Mouse (Mus musculus) CH12.LX (cell line): ENCODE measurements around the gene Polr1d. TPM values are rescaled to one million over a fixed set of nuclear protein-coding genes. Genes with fewer than 3 reads are reported as not detected.

ENCODE experiments used
- DNase-seq: peaks from one replicate; pipeline ENCODE4 v3.0.0-alpha.2; 2013; ENCODE audit errors: extremely low read depth
- H3K27ac ChIP-seq: 2 replicates; pipeline ENCODE4 v1.5.1; 2012; ENCODE audit warnings: low read depth, mild to moderate bottlenecking, control low read depth, moderate library complexity; ENCODE audit not compliant: insufficient read depth
- H3K27me3 ChIP-seq: replicated peaks from 2 replicates; pipeline ENCODE3; 2012; ENCODE audit warnings: inconsistent platforms
- H3K36me3 ChIP-seq, 2 experiments: replicated peaks in 1 of 2; 2 replicates each; pipeline versions ENCODE3 to v1.6.1; 2012; ENCODE audit warnings: inconsistent platforms in 1 of 2, low read length in 1 of 2, mild to moderate bottlenecking in 1 of 2, mixed read lengths in 1 of 2, moderate library complexity in 1 of 2; ENCODE audit not compliant: control insufficient read depth in 1 of 2, insufficient read depth in 1 of 2
- H3K4me1 ChIP-seq, 2 experiments: 2 replicates each; pipeline ENCODE4 v1.6.1; 2012; ENCODE audit warnings: inconsistent platforms in 1 of 2, moderate library complexity in 1 of 2; ENCODE audit not compliant: insufficient read depth in 2 of 2, control insufficient read depth in 1 of 2
- H3K4me2 ChIP-seq: 2 replicates; pipeline ENCODE4 v1.6.1; 2012; ENCODE audit warnings: low read depth, mild to moderate bottlenecking, control low read depth; ENCODE audit not compliant: poor library complexity, insufficient read depth, severe bottlenecking
- H3K4me3 ChIP-seq, 3 experiments: fragments of 150-350 bp in 1 of 3; sonication (generic) in 1 of 3; replicated peaks in 1 of 3; 2 replicates each; pipeline versions ENCODE3 to v1.5.1; 2011 to 2012; ENCODE audit warnings: low read depth in 2 of 3, low read length in 2 of 3, mild to moderate bottlenecking in 2 of 3, moderate library complexity in 2 of 3, control low read depth in 1 of 3, improper control_type of control experiment in 1 of 3, inconsistent platforms in 1 of 3, mixed read lengths in 1 of 3; ENCODE audit not compliant: poor library complexity in 1 of 3
- H3K79me2 ChIP-seq: replicated peaks from 2 replicates; pipeline ENCODE4 v1.6.1; 2012; ENCODE audit warnings: mild to moderate bottlenecking, moderate library complexity; ENCODE audit not compliant: control insufficient read depth, poor library complexity, insufficient read depth, severe bottlenecking; ENCODE audit errors: extremely low read depth
- H3K9ac ChIP-seq: 2 replicates; pipeline ENCODE4 v1.6.1; 2012; ENCODE audit warnings: low read depth, mild to moderate bottlenecking, control low read depth, moderate library complexity; ENCODE audit not compliant: insufficient read depth
- H3K9me3 ChIP-seq: replicated peaks from 2 replicates; pipeline ENCODE3; 2012; ENCODE audit warnings: low read length, inconsistent platforms, mixed read lengths
- HCFC1 ChIP-seq: IDR thresholded peaks from 2 replicates; pipeline ENCODE4 v1.6.1; 2012; ENCODE audit warnings: low read depth, mild to moderate bottlenecking, inconsistent platforms, low read length, improper control_type of control experiment
- MXI1 ChIP-seq: IDR thresholded peaks from 2 replicates; pipeline ENCODE4 v1.6.1; 2011; ENCODE audit warnings: mild to moderate bottlenecking, low read depth, low read length, improper control_type of control experiment
- PAX5 ChIP-seq: IDR thresholded peaks from 2 replicates; pipeline ENCODE4 v1.6.1; 2012; ENCODE audit warnings: low read length, inconsistent platforms, mixed read lengths
- POLR2AphosphoS2 ChIP-seq: IDR thresholded peaks from 2 replicates; pipeline ENCODE4 v1.6.1; 2011; ENCODE audit warnings: low read depth, low read length, improper control_type of control experiment
- USF1 ChIP-seq: IDR thresholded peaks from 2 replicates; pipeline ENCODE4 v1.6.1; 2014; ENCODE audit warnings: low read depth, mild to moderate bottlenecking, inconsistent platforms, low read length, improper control_type of control experiment
- dilution Hi-C: fragments of 300-500 bp; cut with MboI; formaldehyde crosslinking; loops from 2 replicates; pipeline ENCODE4 v1.14.3; 2020; ENCODE audit warnings: low sequenced_read_pairs; ENCODE audit not compliant: extremely low pct_unique_long_range_greater_than_20kb, extremely low pct_ligation_motif_present
- in situ Hi-C: fragments of 300-500 bp; cut with MboI; formaldehyde crosslinking; loops from 3 replicates; pipeline ENCODE4 v1.14.3; 2019; ENCODE audit warnings: low sequenced_read_pairs, low pct_ligation_motif_present, low pct_unique_long_range_greater_than_20kb, mixed read lengths
- polyA plus RNA-seq: library from polyadenylated mRNA; unstranded; fragments of >175 nt; gene quantifications from 2 replicates; pipeline ENCODE4 v1.2.1, GENCODE M21; 2012; ENCODE audit warnings: low read depth; ENCODE audit not compliant: insufficient read length
- total RNA-seq, 2 experiments: library from RNA; depleted of rRNA; stranded (reverse); fragments of 300-350 nt in 1 of 2; fragments of >200 nt in 1 of 2; gene quantifications; 2 replicates each; pipeline ENCODE4 v1.2.3; 2012 to 2014

Polr1d gene
- total and polyA plus RNA-seq, 3 experiments = 293 to 354 (median 300) TPM

- dilution Hi-C loops (no loop called here), in situ Hi-C loops (no loop called here)
- no peak overlapping the region for H3K27ac ChIP-seq
- H3K79me2 ChIP-seq = peaks cover 74% of the 10 kb centered on the region
- peaks cover 49 to 88% of the 10 kb centered on the region in 2 experiments for H3K36me3 ChIP-seq
- H3K4me2 ChIP-seq = no peak overlapping the region
- no peaks in the 10 kb centered on the region for H3K9me3 ChIP-seq
- H3K9ac ChIP-seq = no peak overlapping the region
- H3K4me3 ChIP-seq = no peak overlapping the region
- DNase-seq = no peak
- H3K27me3 ChIP-seq = no peaks in the 10 kb centered on the region
- peaks cover 11 to 70% of the 10 kb centered on the region in 2 experiments; a peak in 2 of 4 replicates for H3K4me1 ChIP-seq
- no peak for TF ChIP-seq HCFC1
- TF ChIP-seq PAX5 = no peak
These were observed 34.6 kb upstream of the Polr1d start for GRCm38 (mm10) chr5:147041965-147042937.

- peaks cover 43 to 86% of the 10 kb centered on the region in 2 experiments for H3K36me3 ChIP-seq
- no peak overlapping the region for H3K27ac ChIP-seq
- H3K79me2 ChIP-seq = peaks cover 74% of the 10 kb centered on the region
- dilution Hi-C loops = no loop called here
- H3K9ac ChIP-seq = no peak overlapping the region
- in situ Hi-C loops = no loop called here
- H3K4me1 ChIP-seq = peaks cover 9 to 59% of the 10 kb centered on the region in 2 experiments; a peak in 2 of 4 replicates
- H3K4me3 ChIP-seq = no peak overlapping the region
- H3K27me3 ChIP-seq = no peaks in the 10 kb centered on the region
- H3K9me3 ChIP-seq = no peaks in the 10 kb centered on the region
- no peak for TF ChIP-seq USF1
- DNase-seq = no peak
- no peak overlapping the region for H3K4me2 ChIP-seq
These were observed 33.5 kb upstream of the Polr1d start for GRCm38 (mm10) chr5:147043240-147043844.

- Histone ChIP-seq H3K79me2 (peaks cover 76% of the 10 kb centered on the region), H3K36me3 (peaks cover 24 to 74% of the 10 kb centered on the region in 2 experiments), H3K9me3 (no peaks in the 10 kb centered on the region), H3K9ac (no peak overlapping the region), H3K4me2 (no peak overlapping the region), H3K4me3 (no peak overlapping the region), H3K27ac (no peak overlapping the region), H3K4me1 (peaks cover 15 to 69% of the 10 kb centered on the region in 2 experiments; a peak in 3 of 4 replicates), H3K27me3 (no peaks in the 10 kb centered on the region)
- in situ Hi-C loops (no loop called here), dilution Hi-C loops (no loop called here)
- DNase-seq = no peak
- no peak for TF ChIP-seq MXI1
- TF ChIP-seq POLR2AphosphoS2 = no peak
These were observed 31.5 kb upstream of the Polr1d start for GRCm38 (mm10) chr5:147045311-147045710.
